Mouse (Mus musculus): Measurements from ENCODE around the gene Tmem263.

- no peak for TF ChIP-seq ZC3H11A (IDR thresholded peaks at IDR 0.05; ENCODE audit: borderline replicate concordance, low read depth, low read length)
- no peak for TF ChIP-seq ZNF384 (IDR thresholded peaks at IDR 0.05; ENCODE audit: low read depth, low read length)
- TF ChIP-seq HCFC1 (IDR thresholded peaks at IDR 0.05; ENCODE audit: borderline replicate concordance, insufficient read depth, low read length), result no peak
- TF ChIP-seq CHD2 (IDR thresholded peaks at IDR 0.05; ENCODE audit: low read depth, low read length), result no peak
- TF ChIP-seq MAFK (IDR thresholded peaks at IDR 0.05; ENCODE audit: insufficient read depth, low read depth, low read length), result no peak
These were observed 34.1 kb downstream of the Tmem263 start for GRCm38 (mm10) chr10:85136573-85136972.
